Mouse (Mus musculus): ENCODE results near the gene Ms4a5.

DNA sequence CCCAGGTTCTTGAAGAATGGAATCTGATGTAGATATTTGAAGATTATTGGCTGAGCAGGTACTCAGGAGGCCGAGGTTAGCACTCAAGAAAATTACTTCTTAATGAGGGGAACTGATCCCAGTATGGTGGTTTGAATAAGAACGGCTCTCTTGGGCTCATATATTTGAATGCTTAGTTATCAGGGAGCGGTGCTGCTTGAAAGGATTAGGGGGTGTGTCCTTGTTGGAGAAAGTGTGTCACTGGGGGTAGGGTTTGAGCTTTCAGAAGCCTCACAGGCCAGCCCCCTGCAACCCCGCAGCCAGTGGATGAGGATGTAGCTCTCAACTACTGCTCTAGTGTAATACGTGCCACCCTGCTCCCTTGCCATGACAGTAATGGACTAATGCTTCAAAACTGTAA is 41.1 kb downstream of the Ms4a5 start:
- TF ChIP-seq CTCF (IDR thresholded peaks at IDR 0.05; ENCODE audit: control insufficient read depth, insufficient read depth, insufficient read length) (no peak), CEBPB (IDR thresholded peaks at IDR 0.05; ENCODE audit: low read depth) (no peak), MYOD1 (IDR thresholded peaks at IDR 0.05; ENCODE audit: control insufficient read depth, insufficient read length, low read depth) (no peak)

Data from C2C12 (cell line).